Mouse (Mus musculus) limb, embryonic 11.5 days (tissue): ENCODE results near the gene Gm8764. TPM values are rescaled to one million over a fixed set of nuclear protein-coding genes. Genes with fewer than 3 reads are reported as not detected.

Source experiments
- ATAC-seq: fragments of 200-750 bp; cut with Nextera tagmentation; 2 replicates; pipeline ENCODE4 v1.8.0; 2017; ENCODE audit warnings: low read depth; ENCODE audit not compliant: insufficient number of reproducible peaks, low FRiP score, low TSS enrichment
- DNase-seq: peaks from one replicate; pipeline ENCODE4 v3.0.0-alpha.2; 2015; ENCODE audit warnings: low spot score
- H3K27ac ChIP-seq: fragments of 300-500 bp; sonication (generic); replicated peaks from 2 replicates; pipeline ENCODE4 v1.5.1; 2014; ENCODE audit warnings: low read depth, mild to moderate bottlenecking, low read length
- H3K27me3 ChIP-seq: fragments of 300-500 bp; sonication (generic); 2 replicates; pipeline ENCODE4 v1.6.1; 2014; ENCODE audit warnings: mild to moderate bottlenecking, low read length, mixed read lengths; ENCODE audit not compliant: control insufficient read depth, insufficient read depth
- H3K36me3 ChIP-seq: fragments of 300-500 bp; sonication (generic); 2 replicates; pipeline ENCODE4 v1.6.1; 2014; ENCODE audit warnings: mild to moderate bottlenecking, low read length, moderate library complexity, mixed read lengths; ENCODE audit not compliant: control insufficient read depth, insufficient read depth
- H3K4me1 ChIP-seq: fragments of 300-500 bp; sonication (generic); 2 replicates; pipeline ENCODE4 v1.6.1; 2014; ENCODE audit warnings: low read length, mixed read lengths; ENCODE audit not compliant: control insufficient read depth, insufficient read depth
- H3K4me2 ChIP-seq: fragments of 300-500 bp; sonication (generic); 2 replicates; pipeline ENCODE4 v1.6.1; 2014; ENCODE audit warnings: low read depth, mild to moderate bottlenecking, moderate library complexity; ENCODE audit not compliant: severe bottlenecking
- H3K4me3 ChIP-seq: fragments of 300-500 bp; sonication (generic); 2 replicates; pipeline ENCODE4 v1.5.1; 2014; ENCODE audit warnings: low read depth, low read length
- H3K9ac ChIP-seq: fragments of 300-500 bp; sonication (generic); 2 replicates; pipeline ENCODE4 v1.6.1; 2014; ENCODE audit warnings: mild to moderate bottlenecking, low read length
- H3K9me3 ChIP-seq: fragments of 300-500 bp; sonication (generic); 2 replicates; pipeline ENCODE4 v1.6.1; 2016; ENCODE audit warnings: low read length; ENCODE audit not compliant: control insufficient read depth
- WGBS: fragments of 180-500 bp; shearing (Covaris S2); extraction: QIAGEN DNeasy Blood & Tissue Kit; methylation state at CpG from one replicate; pipeline ENCODE4 v1.1.7; 2014; 5-methylcytosine and 5-hydroxymethylcytosine counted together
- polyA plus RNA-seq: library from polyadenylated mRNA; unstranded; fragments of >200 nt; fragmentation: Nextera tagmentation; extraction: Ambion mirVana; gene quantifications from 2 replicates; pipeline ENCODE4 v1.2.1, GENCODE M21; 2014

Gene Gm8764
- polyA plus RNA-seq, 1 experiment from 2014 or later: not detected

- 87% methylated on average over 1 of the region's 1 CpGs for WGBS
- Histone ChIP-seq H3K9ac (no peak overlapping the region), H3K9me3 (no peaks in the 10 kb centered on the region), H3K27ac (no peak overlapping the region), H3K36me3 (no peaks in the 10 kb centered on the region), H3K4me2 (no peak overlapping the region), H3K4me1 (no peaks in the 10 kb centered on the region), H3K27me3 (no peaks in the 10 kb centered on the region), H3K4me3 (no peak overlapping the region)
- DNase-seq (no peak), ATAC-seq (no peak)
Observed at GRCm38 (mm10) chr10:104209655-104210054, 49.8 kb downstream of the Gm8764 start.

GRCm38 (mm10) chr10:104210268-104210990 lies 50.6 kb downstream of the Gm8764 start:
- WGBS: 58% methylated on average over 3 of the region's 3 CpGs
- Histone ChIP-seq H3K9ac (no peak overlapping the region), H3K27me3 (no peaks in the 10 kb centered on the region), H3K9me3 (no peaks in the 10 kb centered on the region), H3K36me3 (no peaks in the 10 kb centered on the region), H3K4me2 (no peak overlapping the region), H3K4me3 (no peak overlapping the region), H3K4me1 (no peaks in the 10 kb centered on the region), H3K27ac (no peak overlapping the region)
- DNase-seq (no peak), ATAC-seq (no peak)

Other genes starting within 250 kb of the Gm8764 start
- not detected in 2 replicates for gene Gm21293, start 17.0 kb upstream of the Gm8764 start, polyA plus RNA-seq
- not detected in 2 replicates for gene Gm6763, start 8.5 kb upstream of the Gm8764 start, polyA plus RNA-seq
- not detected in 2 replicates for gene Gm21304, start 8.5 kb downstream of the Gm8764 start, polyA plus RNA-seq
- gene Gm21312, start 17.0 kb downstream of the Gm8764 start, polyA plus RNA-seq: not detected in 2 replicates
- not detected in 2 replicates for gene Gm20765, start 25.5 kb downstream of the Gm8764 start, polyA plus RNA-seq
- not detected in 2 replicates for gene Gm4340, start 34.0 kb downstream of the Gm8764 start, polyA plus RNA-seq